Mouse (Mus musculus) midbrain, embryonic 16.5 days (tissue): Measurements from ENCODE around the gene Lrrc73. TPM values are rescaled to one million over a fixed set of nuclear protein-coding genes. Genes with fewer than 3 reads are reported as not detected.

Experiments
- ATAC-seq: fragments of 200-750 bp; cut with Nextera tagmentation; 2 replicates; pipeline ENCODE4 v1.8.0; 2017; ENCODE audit warnings: moderate TSS enrichment
- H3K27ac ChIP-seq: fragments of 300-500 bp; sonication (generic); 2 replicates; pipeline ENCODE4 v1.5.1; 2014; ENCODE audit warnings: mild to moderate bottlenecking, low read length, mixed read lengths
- H3K27me3 ChIP-seq: fragments of 300-500 bp; sonication (generic); 2 replicates; pipeline ENCODE4 v1.6.1; 2014; ENCODE audit warnings: low read depth, low read length, mixed read lengths; ENCODE audit not compliant: control insufficient read depth, insufficient read depth
- H3K36me3 ChIP-seq: fragments of 300-500 bp; sonication (generic); 2 replicates; pipeline ENCODE4 v1.6.1; 2014; ENCODE audit warnings: mild to moderate bottlenecking, low read length, moderate library complexity, mixed read lengths; ENCODE audit not compliant: control insufficient read depth, insufficient read depth
- H3K4me1 ChIP-seq: fragments of 300-500 bp; sonication (generic); 2 replicates; pipeline ENCODE4 v1.6.1; 2014; ENCODE audit warnings: mild to moderate bottlenecking, low read length, mixed read lengths; ENCODE audit not compliant: control insufficient read depth, insufficient read depth
- H3K4me2 ChIP-seq: fragments of 300-500 bp; sonication (generic); 2 replicates; pipeline ENCODE4 v1.6.1; 2014; ENCODE audit warnings: mild to moderate bottlenecking, low read length, mixed read lengths
- H3K4me3 ChIP-seq: fragments of 300-500 bp; sonication (generic); 2 replicates; pipeline ENCODE4 v1.5.1; 2014; ENCODE audit warnings: low read depth, mild to moderate bottlenecking, low read length, moderate library complexity, mixed read lengths
- H3K9ac ChIP-seq: fragments of 300-500 bp; sonication (generic); 2 replicates; pipeline ENCODE4 v1.6.1; 2014; ENCODE audit warnings: low read depth, low read length, mixed read lengths
- H3K9me3 ChIP-seq: fragments of 300-500 bp; sonication (generic); replicated peaks from 2 replicates; pipeline ENCODE4 v1.6.1; 2014; ENCODE audit warnings: mild to moderate bottlenecking, low read length, mixed read lengths; ENCODE audit not compliant: control insufficient read depth, poor library complexity, severe bottlenecking
- WGBS: fragments of 180-500 bp; shearing (Covaris S2); extraction: QIAGEN DNeasy Blood & Tissue Kit; methylation state at CpG from one replicate; pipeline ENCODE4 v1.1.7; 2014; 5-methylcytosine and 5-hydroxymethylcytosine counted together
- microRNA counts: library from miRNA; unstranded; fragments of <30 nt; microRNA quantifications from one replicate; lab custom pipeline; 2016
- microRNA-seq: library from miRNA; unstranded; fragments of <30 nt; microRNA quantifications from one replicate; pipeline ENCODE4, GENCODE M21; 2017
- polyA plus RNA-seq: library from polyadenylated mRNA; unstranded; fragments of >200 nt; fragmentation: Nextera tagmentation; extraction: Ambion mirVana; gene quantifications from 2 replicates; pipeline ENCODE4 v1.2.1, GENCODE M21; 2015

Gene Lrrc73
- polyA plus RNA-seq, 1 experiment from 2014 or later = 18.3 TPM

GRCm38 (mm10) chr17:46297364-46298219 lies 44.3 kb downstream of the Lrrc73 start, which contains the start of gene Dlk2:
Gene Dlk2 (plus strand): TSS chr17:46297421.
- Histone ChIP-seq H3K4me2 (peak within 1 kb of the TSS; percentile 91), H3K36me3 (peaks cover 3% of the 10 kb centered on the region; the same call in 1 of the 2 replicates), H3K27ac (peak within 1 kb of the TSS; percentile 87), H3K4me3 (peak within 1 kb of the TSS; percentile 89), H3K27me3 (peaks cover 16% of the 10 kb centered on the region), H3K9me3 (no peaks in the 10 kb centered on the region), H3K9ac (peak within 1 kb of the TSS; percentile 94), H3K4me1 (peaks cover 10% of the 10 kb centered on the region)
- WGBS = 0% methylated on average over 64 of the region's 86 CpGs
- peak; percentile 72 for ATAC-seq

DNA sequence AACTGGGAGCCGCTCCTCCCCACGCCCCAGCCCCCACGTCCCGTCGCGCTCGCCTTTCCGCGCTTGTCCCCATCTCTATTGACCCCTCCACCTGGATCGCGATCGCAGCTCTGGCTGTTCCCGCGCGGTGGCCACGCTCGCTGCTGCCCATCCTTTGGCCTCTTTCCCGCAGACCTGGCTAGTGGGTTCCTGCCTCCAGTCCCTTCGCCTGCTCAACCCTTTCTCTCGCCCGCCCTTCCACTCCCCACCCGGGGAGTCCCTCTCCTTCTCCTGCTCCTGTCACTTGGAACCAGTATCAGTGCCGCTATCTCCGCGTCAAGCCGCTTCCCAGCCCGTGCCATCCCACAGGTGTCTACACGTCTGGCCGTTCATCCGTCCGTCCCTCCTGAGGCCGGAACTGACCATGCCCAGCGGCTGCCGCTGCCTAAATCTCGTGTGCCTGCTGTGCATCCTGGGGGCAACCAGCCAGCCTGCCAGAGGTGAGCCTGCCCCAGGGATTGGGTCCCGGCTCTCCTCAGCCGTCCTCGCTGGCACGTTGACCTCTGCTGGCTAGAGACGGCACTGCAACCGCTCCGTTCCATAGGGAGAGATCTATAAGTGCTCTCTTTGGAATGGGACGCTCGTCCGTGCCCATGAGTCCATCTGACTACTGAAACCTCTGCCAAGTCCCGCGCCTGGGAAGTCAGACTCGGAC lies 45.0 kb downstream of the Lrrc73 start:
- Histone ChIP-seq H3K27ac (peak overlapping the region; percentile 87), H3K9ac (peak overlapping the region; percentile 94), H3K4me2 (peak overlapping the region; percentile 91), H3K4me1 (peaks cover 10% of the 10 kb centered on the region), H3K9me3 (no peaks in the 10 kb centered on the region), H3K27me3 (peaks cover 16% of the 10 kb centered on the region), H3K36me3 (peaks cover 6% of the 10 kb centered on the region), H3K4me3 (peak overlapping the region; percentile 89)
- 0% methylated on average over 44 of the region's 48 CpGs for WGBS
- ATAC-seq = peak; percentile 81

- Histone ChIP-seq H3K9ac (no peak overlapping the region), H3K9me3 (no peaks in the 10 kb centered on the region), H3K4me1 (peaks cover 10% of the 10 kb centered on the region), H3K4me3 (no peak overlapping the region), H3K4me2 (no peak overlapping the region), H3K27me3 (0 out of 2 replicates have a peak, but pooled peaks cover 3% of the 10 kb centered on the region), H3K36me3 (peaks cover 12% of the 10 kb centered on the region), H3K27ac (no peak overlapping the region)
- WGBS = 79% methylated on average over 12 of the region's 12 CpGs
- ATAC-seq = no peak
These were observed 48.6 kb downstream of the Lrrc73 start for GRCm38 (mm10) chr17:46301892-46302291.

DNA sequence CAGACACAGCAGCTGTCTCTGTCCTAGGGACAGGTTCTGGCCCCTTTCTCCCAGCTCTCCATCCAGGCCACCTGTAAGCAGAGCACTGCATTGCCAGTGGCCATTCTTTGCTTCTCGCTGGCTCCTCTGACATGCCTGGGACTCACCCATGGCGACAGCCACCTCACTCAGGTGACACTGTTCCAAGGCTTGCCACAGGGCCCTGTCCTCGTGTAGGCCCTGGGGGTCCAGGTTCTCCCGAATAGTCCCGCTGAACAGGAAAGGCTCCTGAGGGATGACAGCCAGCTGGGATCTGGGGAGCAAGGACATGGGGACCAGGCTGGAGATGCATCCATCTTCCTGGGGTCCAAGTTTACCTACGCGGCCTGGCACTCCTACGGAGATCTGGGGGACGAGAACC lies 50.9 kb downstream of the Lrrc73 start:
- Histone ChIP-seq H3K9me3 (no peaks in the 10 kb centered on the region), H3K9ac (no peak overlapping the region), H3K27ac (no peak overlapping the region), H3K4me3 (no peak overlapping the region), H3K4me2 (no peak overlapping the region), H3K27me3 (0 out of 2 replicates have a peak, but pooled peaks cover 3% of the 10 kb centered on the region), H3K36me3 (peaks cover 14% of the 10 kb centered on the region), H3K4me1 (peaks cover 4% of the 10 kb centered on the region)
- no peak for ATAC-seq
- WGBS = 88% methylated on average over 9 of the region's 9 CpGs

MicroRNAs encoded within 50 kb of the gene (microRNA counts, 519-probe panel; counts per million panel counts)
- microRNA mmu-miR-693-3p (lab: Ali Mortazavi, UCI) (386 counts per million, percentile 18 among the panel's probes with 10 or more counts), microRNA mmu-miR-693-5p (lab: Ali Mortazavi, UCI) (1,243 counts per million, percentile 24 among the panel's probes with 10 or more counts)

Small RNA genes within 50 kb of the gene (microRNA-seq; reads per million reads assigned to microRNA genes)
- gene Mir693 = 1.7 reads per million, percentile 2 among the genes with 10 or more reads in this experiment

Other genes with a start within 250 kb of the Lrrc73 start
- gene Vegfa, start 221.2 kb upstream of the Lrrc73 start, polyA plus RNA-seq = 3.4 and 4.7 TPM in 2 replicates
- 156 and 158 TPM in 2 replicates for gene Mrps18a, start 142.5 kb upstream of the Lrrc73 start, polyA plus RNA-seq
- gene Rsph9, start 109.3 kb upstream of the Lrrc73 start, polyA plus RNA-seq = 61.6 and 74.5 TPM in 2 replicates
- gene Mad2l1bp, start 100.0 kb upstream of the Lrrc73 start, polyA plus RNA-seq = 21.9 and 22.6 TPM in 2 replicates
- 41.3 and 42.8 TPM in 2 replicates for gene Gtpbp2, start 92.5 kb upstream of the Lrrc73 start, polyA plus RNA-seq
- gene Polh, start 50.9 kb upstream of the Lrrc73 start, polyA plus RNA-seq = 7.7 and 7.8 TPM in 2 replicates
- 36.0 and 37.4 TPM in 2 replicates for gene Xpo5, start 50.7 kb upstream of the Lrrc73 start, polyA plus RNA-seq
- 71.3 and 80.7 TPM in 2 replicates for gene Polr1c, start 5.5 kb upstream of the Lrrc73 start, polyA plus RNA-seq
- 79.4 and 87.2 TPM in 2 replicates for gene Yipf3, start 5.5 kb upstream of the Lrrc73 start, polyA plus RNA-seq
- 28.4 and 28.6 TPM in 2 replicates for gene Tjap1, start 29.5 kb downstream of the Lrrc73 start, polyA plus RNA-seq
- gene Dlk2, start 43.9 kb downstream of the Lrrc73 start, polyA plus RNA-seq = 20.6 and 25.8 TPM in 2 replicates
- gene Abcc10, start 74.8 kb downstream of the Lrrc73 start, polyA plus RNA-seq = 9.3 and 10.3 TPM in 2 replicates
- gene Zfp318, start 130.2 kb downstream of the Lrrc73 start, polyA plus RNA-seq = 15.2 and 17.5 TPM in 2 replicates
- gene Crip3, start 175.4 kb downstream of the Lrrc73 start, polyA plus RNA-seq = 3.0 and 3.6 TPM in 2 replicates
- not detected in 2 replicates for gene Slc22a7, start 184.9 kb downstream of the Lrrc73 start, polyA plus RNA-seq
- 4.7 and 5.5 TPM in 2 replicates for gene Ttbk1, start 234.1 kb downstream of the Lrrc73 start, polyA plus RNA-seq
- gene Dnph1, start 243.2 kb downstream of the Lrrc73 start, polyA plus RNA-seq = 11.1 and 11.5 TPM in 2 replicates